ENCODE assay signal across 8 mouse cellular contexts in the genomic region with DNA sequence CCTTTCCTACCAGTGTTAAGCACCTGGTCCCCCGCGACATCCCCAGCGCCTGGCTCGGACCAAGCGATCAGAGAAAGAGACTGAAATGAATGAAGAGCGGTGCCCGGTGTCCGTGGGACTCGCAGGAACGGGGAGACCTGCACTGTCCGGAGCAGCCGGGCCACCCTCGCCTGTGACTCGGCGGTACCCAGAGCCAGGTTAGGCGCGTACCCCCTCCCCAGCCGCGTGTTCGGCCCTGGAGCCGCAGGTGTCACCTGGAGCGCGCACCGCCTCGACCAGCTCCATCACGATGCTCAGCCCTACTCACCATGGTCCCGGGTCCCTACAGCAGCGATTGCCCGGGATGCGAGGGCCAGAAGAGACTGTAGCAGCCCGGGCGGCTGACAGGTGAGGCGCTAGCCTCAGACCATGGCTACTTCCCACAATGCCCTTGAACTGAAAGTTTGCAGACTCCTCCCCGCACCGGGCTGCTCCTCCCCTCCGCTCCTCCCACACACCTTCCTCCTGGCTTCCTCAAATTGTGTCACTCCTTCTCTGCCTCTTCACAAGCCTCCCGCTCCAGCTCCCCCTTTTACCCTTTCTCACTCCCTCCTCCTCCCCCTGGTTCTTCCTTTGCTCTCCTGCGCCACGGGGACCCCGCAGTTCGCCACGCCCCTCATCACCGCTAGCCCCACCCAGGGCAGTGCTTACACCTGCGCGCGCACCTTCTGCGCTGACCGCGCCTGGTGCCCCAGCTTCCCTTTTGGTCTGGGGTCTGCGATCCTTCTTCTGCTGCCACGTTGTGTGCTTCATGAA. TPM values are rescaled to one million over a fixed set of nuclear protein-coding genes. Genes with fewer than 3 reads are reported as not detected.
DNase-seq lines count a peak whose midpoint lies in the region; ATAC-seq and TF ChIP-seq lines count a peak whose summit lies in the region.

A gene (minus strand): TSS at position 430 of the 795 bp plus-strand sequence.

- dilution Hi-C loops in CH12.LX (cut with MboI; ENCODE audit: extremely low pct_ligation_motif_present, extremely low pct_unique_long_range_greater_than_20kb, low sequenced_read_pairs): no loop called here

- DNase-seq in CH12.LX (ENCODE audit: extremely low read depth): peak; percentile 80
- peak; percentile 66 for DNase-seq in hindbrain, embryonic 10.5 days (ENCODE audit: low spot score)
- DNase-seq in layer of hippocampus, postnatal 25 days (ENCODE audit: extremely low spot score in 1 of 2, low spot score in 1 of 2): peak; percentile 28 to 31
- DNase-seq in lung, postnatal 36 days: peak; percentile 87
- peak; percentile 28 for DNase-seq in retina, adult 2 months (ENCODE audit: low read depth, low spot score)
- DNase-seq in thymus, postnatal 25 days: peak; percentile 81

- H3K79me2 ChIP-seq in CH12.LX (replicated peaks; ENCODE audit: control insufficient read depth, extremely low read depth, insufficient read depth, poor library complexity, severe bottlenecking): peaks cover 14% of the 10 kb centered on the region

- TF ChIP-seq POLR2A in CH12.LX (IDR thresholded peaks at IDR 0.05; ENCODE audit: low read depth, low read length): peak; percentile 85
- TF ChIP-seq POLR2A in bone marrow macrophage, adult 2 months (IDR thresholded peaks at IDR 0.05; ENCODE audit: borderline replicate concordance, low read depth, low read length): no peak

- no peaks in the 10 kb centered on the region for H3K27me3 ChIP-seq in CH12.LX (replicated peaks)
- peaks cover 16% of the 10 kb centered on the region for H3K27me3 ChIP-seq in embryonic facial prominence, embryonic 15.5 days
- H3K27me3 ChIP-seq in hindbrain, embryonic 10.5 days (ENCODE audit: insufficient read depth, poor library complexity, severe bottlenecking): peaks cover 47% of the 10 kb centered on the region

- WGBS in embryonic facial prominence, embryonic 15.5 days: under 1% methylated on average over 51 of the region's 51 CpGs
- under 1% methylated on average over 51 of the region's 51 CpGs for WGBS in hindbrain, embryonic 10.5 days

- H3K9me3 ChIP-seq in CH12.LX (replicated peaks; ENCODE audit: low read length): no peaks in the 10 kb centered on the region
- H3K9me3 ChIP-seq in embryonic facial prominence, embryonic 15.5 days (replicated peaks): no peaks in the 10 kb centered on the region
- no peaks in the 10 kb centered on the region for H3K9me3 ChIP-seq in hindbrain, embryonic 10.5 days

- peak; percentile 87 for ATAC-seq in embryonic facial prominence, embryonic 15.5 days (ENCODE audit: insufficient number of reproducible peaks, low FRiP score, low TSS enrichment, low read depth)

- peaks cover 0 to 14% of the 10 kb centered on the region in 2 experiments for H3K36me3 ChIP-seq in CH12.LX (replicated peaks in 1 of 2; ENCODE audit: control insufficient read depth in 1 of 2, insufficient read depth in 1 of 2, low read length in 1 of 2)
- no peaks in the 10 kb centered on the region for H3K36me3 ChIP-seq in embryonic facial prominence, embryonic 15.5 days
- no peaks in the 10 kb centered on the region for H3K36me3 ChIP-seq in hindbrain, embryonic 10.5 days

- H3K9ac ChIP-seq in CH12.LX (ENCODE audit: insufficient read depth, low read depth): peak within 1 kb of the TSS; percentile 62
- H3K9ac ChIP-seq in embryonic facial prominence, embryonic 15.5 days: peak within 1 kb of the TSS; percentile 6

- no peak for TF ChIP-seq RAD21 in CH12.LX (IDR thresholded peaks at IDR 0.05; ENCODE audit: low read depth, low read length)

- TF ChIP-seq EP300 in CH12.LX (IDR thresholded peaks at IDR 0.05; ENCODE audit: low read length): no peak

- peak within 1 kb of the TSS; percentile 85 for H3K4me2 ChIP-seq in CH12.LX (ENCODE audit: insufficient read depth, low read depth, poor library complexity, severe bottlenecking)
- peak within 1 kb of the TSS; percentile 78 for H3K4me2 ChIP-seq in embryonic facial prominence, embryonic 15.5 days (replicated peaks)

- TF ChIP-seq CTCF in CH12.LX (conservative IDR thresholded peaks at IDR 0.05 in 1 of 2, IDR thresholded peaks at IDR 0.05 in 1 of 2; ENCODE audit: low read depth in 2 of 2, low read length in 2 of 2): no peak
- TF ChIP-seq CTCF in bone marrow macrophage, adult 2 months (IDR thresholded peaks at IDR 0.05; ENCODE audit: low read depth, low read length): no peak

- in situ Hi-C loops in CH12.LX (cut with MboI; ENCODE audit: low pct_ligation_motif_present, low pct_unique_long_range_greater_than_20kb, low sequenced_read_pairs): loop anchor here (5.0 kb wide), 1 partner anchor 34 kb away; no protein-coding TSS in a partner anchor

- peaks cover 4 to 37% of the 10 kb centered on the region in 2 experiments for H3K4me1 ChIP-seq in CH12.LX (ENCODE audit: control insufficient read depth in 1 of 2, insufficient read depth in 2 of 2)
- H3K4me1 ChIP-seq in bone marrow macrophage, adult 2 months (ENCODE audit: control insufficient read depth, insufficient read depth, low read length): peaks cover 15% of the 10 kb centered on the region
- peaks cover 18% of the 10 kb centered on the region; the same call in 1 of the 2 replicates for H3K4me1 ChIP-seq in embryonic facial prominence, embryonic 15.5 days
- H3K4me1 ChIP-seq in hindbrain, embryonic 10.5 days (replicated peaks): peaks cover 21% of the 10 kb centered on the region

- peak within 1 kb of the TSS; percentile 61 to 100 (median 99) for H3K4me3 ChIP-seq in CH12.LX (replicated peaks in 1 of 3; ENCODE audit: low read depth in 2 of 3, low read length in 2 of 3, poor library complexity in 1 of 3)
- peak within 1 kb of the TSS; percentile 89 for H3K4me3 ChIP-seq in bone marrow macrophage, adult 2 months (ENCODE audit: insufficient read depth, low read length)
- peak within 1 kb of the TSS; percentile 63 for H3K4me3 ChIP-seq in embryonic facial prominence, embryonic 15.5 days (replicated peaks)
- H3K4me3 ChIP-seq in hindbrain, embryonic 10.5 days: peak within 1 kb of the TSS; percentile 75

- H3K27ac ChIP-seq in CH12.LX (ENCODE audit: insufficient read depth, low read depth): peak within 1 kb of the TSS; percentile 53; the same call in 1 of the 2 replicates
- no peak within 1 kb of the TSS for H3K27ac ChIP-seq in bone marrow macrophage, adult 2 months (ENCODE audit: insufficient read depth, low read depth, low read length)
- H3K27ac ChIP-seq in embryonic facial prominence, embryonic 15.5 days (replicated peaks): peak within 1 kb of the TSS; percentile 35
- peak within 1 kb of the TSS; percentile 71 for H3K27ac ChIP-seq in hindbrain, embryonic 10.5 days

TF ChIP-seq in CH12.LX, 34 proteins besides CTCF, POLR2A, EP300 and RAD21 (continues in another document):
- TF ChIP-seq USF2 (conservative IDR thresholded peaks at IDR 0.05; ENCODE audit: low read depth, low read length) (no peak), SIN3A (IDR thresholded peaks at IDR 0.05; ENCODE audit: low read length) (peak; percentile 39; the same call in 1 of the 2 replicates), TBP (conservative IDR thresholded peaks at IDR 0.05; ENCODE audit: low read depth, low read length) (0 out of 2 replicates have a peak, but pooled peaks have one; percentile 12), KAT2A (IDR thresholded peaks at IDR 0.05; ENCODE audit: insufficient replicate concordance, low read length) (no peak), HCFC1 (IDR thresholded peaks at IDR 0.05; ENCODE audit: low read depth, low read length) (peak; percentile 5; the same call in 1 of the 2 replicates), BHLHE40 (IDR thresholded peaks at IDR 0.05; ENCODE audit: low read depth, low read length) (no peak), NRF1 (IDR thresholded peaks at IDR 0.05; ENCODE audit: low read depth, low read length) (peak; percentile 85), MYC (IDR thresholded peaks at IDR 0.05; ENCODE audit: low read depth, low read length) (no peak), USF1 (IDR thresholded peaks at IDR 0.05; ENCODE audit: low read depth, low read length) (no peak), MAZ (IDR thresholded peaks at IDR 0.05; ENCODE audit: low read depth, low read length) (peak; percentile 80), MXI1 (IDR thresholded peaks at IDR 0.05; ENCODE audit: low read depth, low read length) (no peak), MAX (IDR thresholded peaks at IDR 0.05; ENCODE audit: low read length) (no peak), ZKSCAN1 (IDR thresholded peaks at IDR 0.05; ENCODE audit: borderline replicate concordance, low read depth, low read length) (no peak), TCF12 (IDR thresholded peaks at IDR 0.05; ENCODE audit: low read depth, low read length) (no peak), MEF2A (IDR thresholded peaks at IDR 0.05; ENCODE audit: borderline replicate concordance, low read depth, low read length) (no peak), JUN (IDR thresholded peaks at IDR 0.05; ENCODE audit: insufficient read depth, low read depth, low read length) (no peak), POLR2AphosphoS2 (IDR thresholded peaks at IDR 0.05; ENCODE audit: low read depth, low read length) (no peak), ZC3H11A (IDR thresholded peaks at IDR 0.05; ENCODE audit: low read depth, low read length) (no peak), CHD1 (IDR thresholded peaks at IDR 0.05; ENCODE audit: low read depth, low read length) (0 out of 2 replicates have a peak, but pooled peaks have one; percentile 35), UBTF (IDR thresholded peaks at IDR 0.05; ENCODE audit: low read depth, low read length) (no peak), MAFK (IDR thresholded peaks at IDR 0.05; ENCODE audit: insufficient replicate concordance, low read length) (no peak), CHD2 (IDR thresholded peaks at IDR 0.05; ENCODE audit: low read length) (no peak), ZMIZ1 (IDR thresholded peaks at IDR 0.05; ENCODE audit: low read depth, low read length) (peak; percentile 70), ZNF384 (IDR thresholded peaks at IDR 0.05; ENCODE audit: low read depth, low read length) (no peak), GABPA (IDR thresholded peaks at IDR 0.05; ENCODE audit: insufficient replicate concordance, low read depth, low read length) (no peak), ETS1 (conservative IDR thresholded peaks at IDR 0.05; ENCODE audit: low read depth, low read length) (no peak), PAX5 (IDR thresholded peaks at IDR 0.05; ENCODE audit: low read length) (no peak), NELFE (IDR thresholded peaks at IDR 0.05; ENCODE audit: low read depth, low read length) (peak; percentile 76)

RNA-seq across cellular contexts. Expression of the gene that starts here (rescaled TPM):
- 10.5 and 12.5 TPM in 2 replicates for total RNA-seq in CH12.LX (2012; rRNA removed)
- 12.3 and 13.9 TPM in 2 replicates for total RNA-seq in CH12.LX (2014; rRNA removed)
- polyA plus RNA-seq in CH12.LX (2012; ENCODE audit: insufficient read length, low read depth): 34.9 and 36.6 TPM in 2 replicates
- 1.2 and 3.8 TPM in 2 replicates for polyA plus RNA-seq in bone marrow macrophage, adult 2 months (2012; ENCODE audit: insufficient read depth, insufficient read length, missing spikeins)
- 0.39 and 0.47 TPM in 2 replicates for polyA plus RNA-seq in embryonic facial prominence, embryonic 15.5 days (2015; fragmentation: Nextera tagmentation; extraction: Ambion mirVana)
- 0.12 and 0.30 TPM in 2 replicates for polyA plus RNA-seq in hindbrain, embryonic 10.5 days (2016; fragmentation: Nextera tagmentation; extraction: Ambion mirVana)
- 1 to 10 TPM; 2.2 to 2.8 TPM for total RNA-seq in layer of hippocampus, postnatal 25 days (2021)

Comparison
In these comparisons a context has a peak if more than half of its experiments do, and no peak if none do; other contexts are left out.
1. Peak in ATAC-seq, H3K4me3 ChIP-seq, H3K27ac ChIP-seq, H3K9ac ChIP-seq and H3K4me2 ChIP-seq in embryonic facial prominence, embryonic 15.5 days; RNA of the gene not detected or under 1 TPM.
2. Peak in DNase-seq, H3K4me3 ChIP-seq and H3K27ac ChIP-seq in hindbrain, embryonic 10.5 days; RNA of the gene not detected or under 1 TPM.
3. DNase-seq: peak in every context shown above with its lines; median percentile 87 in lung, postnatal 36 days; 81 in thymus, postnatal 25 days; 80 in CH12.LX; 66 in hindbrain, embryonic 10.5 days; 30 in layer of hippocampus, postnatal 25 days; 28 in retina, adult 2 months.